Mouse (Mus musculus) yolk sac, embryonic 10.5 days (tissue): ENCODE measurements around the gene Nfxl1.
A peak's percentile ranks its signal among the peaks of the same experiment; 100 is the strongest.

Experiments used
- DNase-seq: peaks from one replicate; pipeline ENCODE4 v3.0.0-alpha.2; 2017; ENCODE audit warnings: low spot score

The Nfxl1 gene

GRCm38 (mm10) chr5:72501763-72502162 lies 57.7 kb downstream of the Nfxl1 start:
- DNase-seq = no peak

GRCm38 (mm10) chr5:72498271-72498670 lies 61.2 kb downstream of the Nfxl1 start:
- no peak for DNase-seq

- no peak for DNase-seq
Measured at GRCm38 (mm10) chr5:72496756-72497155, 62.7 kb downstream of the Nfxl1 start.

GRCm38 (mm10) chr5:72493906-72494305 lies 65.6 kb downstream of the Nfxl1 start:
- no peak for DNase-seq

GRCm38 (mm10) chr5:72491232-72491631 lies 68.3 kb downstream of the Nfxl1 start:
- no peak for DNase-seq

- no peak for DNase-seq
Measured at GRCm38 (mm10) chr5:72480456-72480855, 79.0 kb downstream of the Nfxl1 start.

- peak; percentile 37 for DNase-seq
Measured at GRCm38 (mm10) chr5:72472317-72473009, 87.0 kb downstream of the Nfxl1 start.

GRCm38 (mm10) chr5:72471746-72472145 lies 87.7 kb downstream of the Nfxl1 start:
- no peak for DNase-seq

- no peak for DNase-seq
Measured at GRCm38 (mm10) chr5:72464932-72465331, 94.6 kb downstream of the Nfxl1 start.
